Mouse (Mus musculus) B cell, adult 2 months (primary cell): Measurements from ENCODE around the gene Echs1.

Experiments used
- DNase-seq, 2 experiments: peaks; one replicate each; pipeline ENCODE4 v3.0.0; 2022

The Echs1 gene

DNA sequence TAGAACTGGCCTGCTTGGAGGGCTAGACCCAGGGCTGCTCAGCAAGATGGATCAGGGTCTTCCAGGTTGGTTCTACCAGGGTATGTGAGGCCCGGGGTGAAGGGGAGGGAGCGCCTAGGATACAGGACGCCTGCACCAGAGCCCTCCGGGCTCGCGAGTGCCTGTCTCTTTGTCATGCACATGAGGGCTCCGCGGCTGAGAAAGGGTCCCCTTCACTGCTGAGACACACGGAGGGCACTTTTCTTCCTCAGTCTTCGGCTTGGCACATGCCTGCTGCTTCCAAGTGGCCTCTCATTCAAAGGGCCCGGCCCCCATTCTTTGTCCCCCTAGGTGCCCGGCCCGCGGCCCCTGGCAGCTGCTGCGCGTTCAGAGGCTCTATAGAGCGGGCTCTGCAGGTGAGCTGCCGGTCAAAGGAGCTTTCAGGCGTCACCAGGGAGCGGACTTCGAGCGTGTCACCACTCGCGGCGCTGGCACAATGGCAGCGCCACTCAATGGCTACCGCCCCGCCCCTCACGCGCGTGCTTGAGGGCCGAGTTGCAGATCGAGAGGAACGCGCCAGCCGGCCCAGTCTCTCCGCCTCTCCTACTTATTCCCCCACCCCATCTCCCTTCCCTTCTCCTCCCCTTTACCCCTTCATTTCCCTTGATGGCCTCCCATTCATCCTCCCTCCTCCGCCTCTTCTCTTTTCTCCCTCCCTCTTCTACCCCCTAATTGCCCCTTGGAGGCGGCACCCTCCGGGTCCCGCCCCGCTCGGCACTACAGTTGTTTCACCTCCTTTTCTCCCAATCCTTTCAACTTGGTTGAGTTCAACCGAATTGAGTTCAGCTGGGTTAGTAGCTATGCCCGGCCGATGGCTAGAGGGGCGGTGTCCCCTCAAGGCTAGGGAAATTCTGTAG, 55.1 kb downstream of the Echs1 start:
- peak in 1 of 2 experiments; percentile 19 for DNase-seq

- no peak for DNase-seq
Measured at GRCm38 (mm10) chr7:140059601-140060000, 56.7 kb downstream of the Echs1 start.

- DNase-seq: no peak
Measured at GRCm38 (mm10) chr7:140058528-140058927, 57.7 kb downstream of the Echs1 start.

DNA sequence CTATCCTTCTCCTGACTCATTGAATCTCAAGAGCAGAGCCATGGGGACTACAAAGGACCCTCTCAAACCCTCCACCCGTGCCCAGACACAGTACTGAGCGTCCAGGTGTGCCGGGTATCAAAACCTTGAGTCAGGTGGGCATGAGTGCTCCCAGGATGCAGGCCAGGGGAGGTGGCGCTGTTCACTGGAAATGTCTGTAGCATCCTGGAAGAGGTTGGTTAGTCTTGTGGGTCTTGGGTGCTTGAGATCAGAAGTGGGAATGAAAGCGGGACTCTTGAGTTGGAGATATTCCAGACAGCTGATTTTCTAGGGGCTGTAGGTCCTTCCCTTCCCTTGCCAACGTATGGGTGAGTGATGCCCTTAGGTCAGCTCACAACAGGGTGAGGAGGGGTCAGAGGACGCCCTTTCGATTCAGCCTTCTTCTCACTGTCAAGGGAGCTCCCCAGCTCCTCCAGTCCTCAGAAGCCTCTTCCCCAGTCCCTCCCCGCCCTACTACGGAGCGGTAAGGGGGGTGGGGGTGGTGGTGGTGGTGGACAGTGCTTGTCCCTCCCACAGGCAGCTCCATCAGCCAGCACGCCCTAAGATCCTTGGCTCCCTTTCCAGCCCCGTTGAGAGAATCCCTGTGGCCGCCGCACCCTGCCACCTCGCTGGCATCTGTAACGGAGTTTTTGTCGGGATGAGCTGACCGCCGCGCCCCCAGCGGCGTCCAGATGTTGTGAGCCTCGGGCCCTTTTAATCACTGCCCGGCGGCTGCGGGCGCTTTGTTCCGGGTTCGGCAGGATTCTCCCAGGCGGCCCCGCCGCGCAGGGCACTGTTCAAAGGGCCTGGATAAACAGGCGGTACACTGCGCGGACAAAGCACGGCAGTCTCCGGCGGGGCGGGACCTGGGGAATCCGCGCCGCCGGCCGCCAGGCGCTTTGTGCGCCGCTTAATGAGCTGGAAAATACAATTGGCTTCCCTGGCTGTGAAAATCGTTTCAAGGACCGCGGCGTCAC, 58.6 kb downstream of the Echs1 start:
- no peak for DNase-seq
